Mouse (Mus musculus) lung, adult 18-20 months (tissue): ENCODE data around the gene Mybpc3.

Source experiments
- DNase-seq, 2 experiments: peaks; one replicate each; pipeline ENCODE4 v3.0.0; 2022; ENCODE audit warnings: mixed read lengths in 2 of 2

Mybpc3 gene

GRCm38 (mm10) chr2:91123521-91123920 lies 5.6 kb downstream of the Mybpc3 start:
- no peak for DNase-seq

GRCm38 (mm10) chr2:91125101-91125500 lies 7.2 kb downstream of the Mybpc3 start:
- DNase-seq: no peak

GRCm38 (mm10) chr2:91128761-91129160 lies 10.8 kb downstream of the Mybpc3 start:
- no peak for DNase-seq

GRCm38 (mm10) chr2:91130126-91130525 lies 12.2 kb downstream of the Mybpc3 start:
- no peak for DNase-seq

- DNase-seq: no peak
These were observed 13.3 kb downstream of the Mybpc3 start for GRCm38 (mm10) chr2:91131251-91131650.

- DNase-seq: no peak
These were observed 14.1 kb downstream of the Mybpc3 start for GRCm38 (mm10) chr2:91132035-91132434.

GRCm38 (mm10) chr2:91136513-91137412 lies 18.8 kb downstream of the Mybpc3 start:
- no peak for DNase-seq

GRCm38 (mm10) chr2:91137481-91137880 lies 19.5 kb downstream of the Mybpc3 start:
- no peak for DNase-seq

- no peak for DNase-seq
These were observed 21.4 kb downstream of the Mybpc3 start for GRCm38 (mm10) chr2:91139311-91139710.

- no peak for DNase-seq
These were observed 21.8 kb downstream of the Mybpc3 start for GRCm38 (mm10) chr2:91139764-91140163.

- DNase-seq: no peak
These were observed 25.0 kb downstream of the Mybpc3 start for GRCm38 (mm10) chr2:91142920-91143319.

- no peak for DNase-seq
These were observed 25.5 kb downstream of the Mybpc3 start for GRCm38 (mm10) chr2:91143401-91143800.

- DNase-seq: no peak
These were observed 30.2 kb downstream of the Mybpc3 start for GRCm38 (mm10) chr2:91148101-91148500.

- no peak for DNase-seq
These were observed 33.4 kb downstream of the Mybpc3 start for GRCm38 (mm10) chr2:91151331-91151730.

- no peak for DNase-seq
These were observed 35.0 kb downstream of the Mybpc3 start for GRCm38 (mm10) chr2:91152885-91153377.

GRCm38 (mm10) chr2:91154091-91154490 lies 36.1 kb downstream of the Mybpc3 start:
- DNase-seq: no peak

GRCm38 (mm10) chr2:91157002-91157752 lies 39.2 kb downstream of the Mybpc3 start:
- no peak for DNase-seq

GRCm38 (mm10) chr2:91160591-91160990 lies 42.6 kb downstream of the Mybpc3 start:
- DNase-seq: peak in 1 of 2 experiments; percentile 35

- DNase-seq: no peak
These were observed 45.0 kb downstream of the Mybpc3 start for GRCm38 (mm10) chr2:91162952-91163351.

- no peak for DNase-seq
These were observed 45.6 kb downstream of the Mybpc3 start for GRCm38 (mm10) chr2:91163532-91163931.

- no peak for DNase-seq
These were observed 47.0 kb downstream of the Mybpc3 start for GRCm38 (mm10) chr2:91164991-91165390.

GRCm38 (mm10) chr2:91167629-91168028 lies 49.7 kb downstream of the Mybpc3 start:
- DNase-seq: no peak

GRCm38 (mm10) chr2:91169587-91170322 lies 51.8 kb downstream of the Mybpc3 start:
- DNase-seq: peak in 1 of 2 experiments; percentile 18
